Mouse (Mus musculus): ENCODE measurements around the gene Jak1.

The Jak1 gene

GRCm38 (mm10) chr4:101264741-101265513, at the start of gene Jak1:
Jak1 (minus strand) TSS chr4:101265282.
- DNase-seq = peak; percentile 99

- DNase-seq = no peak
These were observed 47.0 kb upstream of the Jak1 start for GRCm38 (mm10) chr4:101312055-101312454.

- no peak for DNase-seq
These were observed 43.1 kb upstream of the Jak1 start for GRCm38 (mm10) chr4:101308166-101308565.

- no peak for DNase-seq
These were observed 42.2 kb upstream of the Jak1 start for GRCm38 (mm10) chr4:101307286-101307685.

GRCm38 (mm10) chr4:101306132-101306915, 41.2 kb upstream of the Jak1 start:
- no peak for DNase-seq

- DNase-seq = peak in 1 of 2 experiments; percentile 18
These were observed 40.0 kb upstream of the Jak1 start for GRCm38 (mm10) chr4:101305126-101305525.

- no peak for DNase-seq
These were observed 39.0 kb upstream of the Jak1 start for GRCm38 (mm10) chr4:101304114-101304513.

GRCm38 (mm10) chr4:101300392-101300910, 35.4 kb upstream of the Jak1 start:
- no peak for DNase-seq

GRCm38 (mm10) chr4:101298311-101298990, 33.4 kb upstream of the Jak1 start:
- no peak for DNase-seq

GRCm38 (mm10) chr4:101296836-101297235, 31.8 kb upstream of the Jak1 start:
- DNase-seq = no peak

- no peak for DNase-seq
These were observed 30.7 kb upstream of the Jak1 start for GRCm38 (mm10) chr4:101295788-101296187.

GRCm38 (mm10) chr4:101293661-101294060, 28.6 kb upstream of the Jak1 start:
- DNase-seq = no peak

GRCm38 (mm10) chr4:101292736-101293541, 27.9 kb upstream of the Jak1 start:
- peak; percentile 76 to 78 for DNase-seq

GRCm38 (mm10) chr4:101292028-101292735, 27.1 kb upstream of the Jak1 start:
- DNase-seq = peak; percentile 89

GRCm38 (mm10) chr4:101288292-101288691, 23.2 kb upstream of the Jak1 start:
- no peak for DNase-seq

GRCm38 (mm10) chr4:101286562-101286961, 21.5 kb upstream of the Jak1 start:
- no peak for DNase-seq

- no peak for DNase-seq
These were observed 20.9 kb upstream of the Jak1 start for GRCm38 (mm10) chr4:101285906-101286432.

GRCm38 (mm10) chr4:101283938-101284337, 18.9 kb upstream of the Jak1 start:
- peak in 1 of 2 experiments; percentile 26 for DNase-seq

GRCm38 (mm10) chr4:101282237-101282636, 17.2 kb upstream of the Jak1 start:
- no peak for DNase-seq

- no peak for DNase-seq
These were observed 15.0 kb upstream of the Jak1 start for GRCm38 (mm10) chr4:101280119-101280518.

GRCm38 (mm10) chr4:101276456-101277070, 11.5 kb upstream of the Jak1 start:
- no peak for DNase-seq
